9 mouse cellular contexts compared by ENCODE assay signal in the genomic region with DNA sequence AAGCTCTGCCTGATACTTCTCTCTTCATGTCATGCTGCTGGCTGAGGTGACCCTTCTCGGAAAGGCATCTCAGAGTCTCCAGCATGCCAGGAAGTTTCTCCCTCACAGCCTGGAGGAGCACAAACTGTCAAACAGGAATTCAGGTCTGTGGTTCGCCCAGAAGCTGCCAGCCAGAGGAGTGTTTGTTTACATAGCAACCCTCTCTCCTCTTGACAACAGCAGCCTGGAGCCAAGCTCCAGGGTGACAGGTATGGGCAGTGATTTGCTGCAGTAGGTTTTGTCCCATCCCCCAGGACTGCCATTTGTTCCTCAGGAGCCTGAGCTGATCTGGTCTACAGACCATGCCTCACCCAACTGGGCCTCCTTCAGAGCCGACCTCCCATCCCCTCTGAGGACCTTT.
DNase-seq lines count a peak whose midpoint lies in the region; ATAC-seq lines count a peak whose summit lies in the region.
"Had no signal": no experiment of that assay in that cellular context is flagged by ENCODE, and none has a peak within 500 bp of the region (broad histone marks: within the 10 kb centered on the region; RNA-seq: fewer than 3 reads in every experiment).

No protein-coding gene starts in this region.

- ATAC-seq in heart, embryonic 12.5 days (ENCODE audit: insufficient number of reproducible peaks, low FRiP score), result peak; percentile 58; the same call in 1 of the 2 replicates

- peak overlapping the region; percentile 52 for H3K27ac ChIP-seq in heart, embryonic 12.5 days (ENCODE audit: poor library complexity, severe bottlenecking)
- no peak overlapping the region for H3K27ac ChIP-seq in forebrain, embryonic 10.5 days
- H3K27ac ChIP-seq: liver, embryonic 14.5 days had no signal

- H3K9me3 ChIP-seq in heart, embryonic 12.5 days (replicated peaks), result no peaks in the 10 kb centered on the region
- no peaks in the 10 kb centered on the region for H3K9me3 ChIP-seq in forebrain, embryonic 10.5 days

- DNase-seq in urinary bladder, postnatal 14 days (ENCODE audit: low spot score), result peak; percentile 52
- DNase-seq in urinary bladder, adult 2 months (ENCODE audit: low spot score), result no peak
- peak; percentile 69 to 81 for DNase-seq in lung, adult 18-20 months
- DNase-seq in left cerebral cortex, postnatal 4 days, result no peak
- DNase-seq in layer of hippocampus, postnatal 10 days (ENCODE audit: low spot score in 2 of 2), result no peak
- DNase-seq in forebrain, embryonic 10.5 days (ENCODE audit: extremely low spot score, low spot score), result no peak
- DNase-seq: cerebellum, adult 11-12 months had no signal

- no peak overlapping the region for H3K4me3 ChIP-seq in heart, embryonic 12.5 days
- no peak overlapping the region for H3K4me3 ChIP-seq in forebrain, embryonic 10.5 days

- WGBS in heart, embryonic 12.5 days, result 8% methylated on average over 3 of the region's 3 CpGs
- WGBS in forebrain, embryonic 10.5 days, result 51% methylated on average over 3 of the region's 3 CpGs

- no peak overlapping the region for H3K9ac ChIP-seq in heart, embryonic 12.5 days
- H3K9ac ChIP-seq: liver, embryonic 14.5 days had no signal

- intact Hi-C loops in left cerebral cortex, postnatal 4 days (cut with DNase I), result no loop called here

- H3K36me3 ChIP-seq in heart, embryonic 12.5 days, result no peaks in the 10 kb centered on the region
- H3K36me3 ChIP-seq in forebrain, embryonic 10.5 days (replicated peaks), result no peaks in the 10 kb centered on the region

- H3K27me3 ChIP-seq in heart, embryonic 12.5 days (replicated peaks), result no peaks in the 10 kb centered on the region
- no peaks in the 10 kb centered on the region for H3K27me3 ChIP-seq in forebrain, embryonic 10.5 days (ENCODE audit: poor library complexity, severe bottlenecking)

- peaks cover 27% of the 10 kb centered on the region for H3K4me1 ChIP-seq in heart, embryonic 12.5 days (replicated peaks)
- peaks cover 11% of the 10 kb centered on the region for H3K4me1 ChIP-seq in forebrain, embryonic 10.5 days

- no peak overlapping the region for H3K4me2 ChIP-seq in heart, embryonic 12.5 days

Comparison
In these comparisons a context has a peak if more than half of its experiments do, and no peak if none do; other contexts are left out.
1. DNase-seq: peak in urinary bladder, postnatal 14 days (single experiment) and lung, adult 18-20 months (2 of 2); none in urinary bladder, adult 2 months (single experiment), left cerebral cortex, postnatal 4 days (single experiment), layer of hippocampus, postnatal 10 days (0 of 2) and forebrain, embryonic 10.5 days (single experiment).